Mouse (Mus musculus) hindbrain, embryonic 16.5 days (tissue): ENCODE data around the gene Veph1. TPM values are rescaled to one million over a fixed set of nuclear protein-coding genes. Genes with fewer than 3 reads are reported as not detected.
A peak's percentile ranks its signal among the peaks of the same experiment; 100 is the strongest.

ENCODE experiments used
- ATAC-seq: fragments of 200-750 bp; cut with Nextera tagmentation; 2 replicates; pipeline ENCODE4 v1.8.0; 2017; ENCODE audit warnings: moderate TSS enrichment, moderate library complexity
- H3K27ac ChIP-seq: fragments of 300-500 bp; sonication (generic); 2 replicates; pipeline ENCODE4 v1.5.1; 2014; ENCODE audit warnings: low read depth, mild to moderate bottlenecking, control low read depth, low read length, moderate library complexity
- H3K27me3 ChIP-seq: fragments of 300-500 bp; sonication (generic); replicated peaks from 2 replicates; pipeline ENCODE4 v1.6.1; 2014; ENCODE audit warnings: low read length; ENCODE audit not compliant: control insufficient read depth, insufficient read depth
- H3K36me3 ChIP-seq: fragments of 300-500 bp; sonication (generic); 2 replicates; pipeline ENCODE4 v1.6.1; 2014; ENCODE audit warnings: mild to moderate bottlenecking, low read length, moderate library complexity, mixed read lengths; ENCODE audit not compliant: control insufficient read depth, insufficient read depth
- H3K4me1 ChIP-seq: fragments of 300-500 bp; sonication (generic); 2 replicates; pipeline ENCODE4 v1.6.1; 2014; ENCODE audit warnings: low read depth, low read length; ENCODE audit not compliant: control insufficient read depth, insufficient read depth
- H3K4me2 ChIP-seq: fragments of 300-500 bp; sonication (generic); 2 replicates; pipeline ENCODE4 v1.6.1; 2014; ENCODE audit warnings: mild to moderate bottlenecking, low read length, control low read depth, moderate library complexity
- H3K4me3 ChIP-seq: fragments of 300-500 bp; sonication (generic); 2 replicates; pipeline ENCODE4 v1.5.1; 2014; ENCODE audit warnings: mild to moderate bottlenecking, low read length, control low read depth, moderate library complexity
- H3K9ac ChIP-seq: fragments of 300-500 bp; sonication (generic); 2 replicates; pipeline ENCODE4 v1.6.1; 2014; ENCODE audit warnings: low read depth, mild to moderate bottlenecking, control low read depth, low read length, moderate library complexity
- H3K9me3 ChIP-seq: fragments of 300-500 bp; sonication (generic); 2 replicates; pipeline ENCODE4 v1.6.1; 2014; ENCODE audit warnings: mild to moderate bottlenecking, low read length, moderate library complexity; ENCODE audit not compliant: control insufficient read depth
- WGBS: fragments of 180-500 bp; shearing (Covaris S2); extraction: QIAGEN DNeasy Blood & Tissue Kit; methylation state at CpG from one replicate; pipeline ENCODE4 v1.1.7; 2014; 5-methylcytosine and 5-hydroxymethylcytosine counted together
- polyA plus RNA-seq: library from polyadenylated mRNA; unstranded; fragments of >200 nt; fragmentation: Nextera tagmentation; extraction: Ambion mirVana; gene quantifications from 2 replicates; pipeline ENCODE4 v1.2.1, GENCODE M21; 2015

Gene Veph1
- polyA plus RNA-seq, 1 experiment from 2014 or later, result 1.6 TPM

DNA sequence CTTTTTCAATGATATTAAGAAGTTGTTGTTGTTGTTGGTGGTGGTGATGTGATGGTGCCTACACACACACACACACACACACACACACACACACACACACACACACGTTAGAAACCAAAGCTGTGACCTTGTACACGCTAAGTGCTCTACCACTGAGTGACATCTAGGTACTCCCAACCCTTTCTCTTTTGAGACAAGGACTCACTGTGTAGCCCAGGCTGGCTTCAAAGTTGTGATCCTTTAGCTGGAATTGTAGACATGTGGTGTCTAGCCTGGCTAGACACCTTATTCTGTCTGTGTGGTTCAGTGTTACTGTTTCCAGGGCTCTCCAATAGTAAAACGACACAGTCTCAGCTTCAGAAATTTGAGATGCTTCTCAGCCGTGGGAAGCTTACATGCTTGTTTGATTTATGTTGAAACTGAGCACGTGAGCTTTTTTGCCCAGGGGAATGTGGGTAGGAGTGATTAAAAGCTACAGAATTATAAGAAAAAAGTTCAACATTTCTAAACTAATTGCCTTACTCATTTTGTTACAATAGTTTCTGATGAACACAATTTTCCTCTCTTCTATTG, 272.3 kb downstream of the Veph1 start:
- Histone ChIP-seq H3K36me3 (no peaks in the 10 kb centered on the region), H3K9me3 (no peaks in the 10 kb centered on the region), H3K4me1 (no peaks in the 10 kb centered on the region), H3K9ac (no peak overlapping the region), H3K27me3 (no peaks in the 10 kb centered on the region), H3K4me3 (no peak overlapping the region), H3K27ac (no peak overlapping the region), H3K4me2 (no peak overlapping the region)
- ATAC-seq, result no peak
- WGBS, result 76% methylated on average over 5 of the region's 5 CpGs

GRCm38 (mm10) chr3:66019171-66019570, 277.5 kb downstream of the Veph1 start:
- Histone ChIP-seq H3K27me3 (no peaks in the 10 kb centered on the region), H3K36me3 (no peaks in the 10 kb centered on the region), H3K9me3 (no peaks in the 10 kb centered on the region), H3K4me2 (no peak overlapping the region), H3K4me1 (no peaks in the 10 kb centered on the region), H3K27ac (no peak overlapping the region), H3K4me3 (no peak overlapping the region), H3K9ac (no peak overlapping the region)
- ATAC-seq, result no peak
- WGBS, result 97% methylated on average over 5 of the region's 5 CpGs

DNA sequence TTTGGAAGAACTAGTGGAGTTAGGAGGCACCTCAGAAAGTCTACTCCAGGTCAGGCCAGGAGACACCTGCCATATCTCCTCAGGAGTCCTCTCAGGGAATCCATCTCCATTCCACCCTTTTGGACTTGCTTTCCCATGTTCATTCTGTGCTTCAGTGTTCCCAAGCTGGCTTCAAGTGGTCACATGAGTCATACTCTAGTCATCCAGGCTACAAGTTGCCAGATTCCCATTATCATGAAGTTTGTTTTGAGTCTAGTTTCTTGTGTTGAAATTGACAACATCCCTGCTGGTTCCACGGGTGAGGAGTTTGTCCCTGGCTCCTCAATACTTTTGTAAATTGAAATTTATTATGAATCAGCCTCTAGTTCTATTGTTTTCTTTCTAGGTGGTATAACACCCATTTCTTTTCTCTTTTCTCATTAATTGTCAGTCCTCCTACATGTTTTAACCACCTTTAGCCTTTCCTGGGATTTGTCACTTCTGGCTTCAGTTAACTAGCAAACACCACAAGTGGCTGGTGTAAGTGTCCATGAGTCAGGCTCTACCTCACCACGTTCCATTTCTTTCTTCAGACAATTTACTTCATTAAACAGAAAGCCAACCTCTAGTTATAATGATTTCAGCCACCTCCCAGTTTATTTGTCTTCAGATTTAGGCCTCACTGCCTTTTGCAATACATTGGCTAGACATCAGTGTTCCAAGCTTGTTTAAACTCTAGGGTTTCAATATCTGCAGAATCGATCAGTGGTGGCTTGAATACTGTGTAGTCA, 288.8 kb downstream of the Veph1 start:
- no peaks in the 10 kb centered on the region for H3K36me3 ChIP-seq
- no peak overlapping the region for H3K4me3 ChIP-seq
- ATAC-seq, result no peak
- no peaks in the 10 kb centered on the region; the same call in 1 of the 2 replicates for H3K9me3 ChIP-seq
- no peak overlapping the region for H3K9ac ChIP-seq
- no peaks in the 10 kb centered on the region for H3K4me1 ChIP-seq
- WGBS, result 82% methylated on average over 3 of the region's 3 CpGs
- H3K27ac ChIP-seq, result no peak overlapping the region
- no peaks in the 10 kb centered on the region for H3K27me3 ChIP-seq
- no peak overlapping the region for H3K4me2 ChIP-seq

DNA sequence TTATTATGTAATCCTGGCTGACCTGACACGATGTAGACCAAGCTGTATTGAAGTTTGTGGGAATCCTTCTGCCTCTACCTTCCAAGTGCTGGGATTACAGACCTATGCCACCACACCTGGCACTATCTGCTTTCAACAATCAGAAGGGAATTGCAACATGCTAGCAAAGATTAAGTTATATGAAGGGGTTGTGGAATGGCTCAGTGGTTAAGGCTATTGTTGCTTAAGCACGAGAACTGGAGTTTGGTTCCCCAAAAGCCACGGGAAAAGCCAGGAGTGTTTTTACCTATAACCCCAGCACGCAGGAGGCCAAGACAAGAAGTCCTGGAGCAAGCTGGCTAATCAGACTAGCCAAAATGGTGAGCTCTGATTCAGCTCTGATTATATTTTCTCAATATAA, 291.6 kb downstream of the Veph1 start:
- Histone ChIP-seq H3K36me3 (no peaks in the 10 kb centered on the region), H3K27me3 (no peaks in the 10 kb centered on the region), H3K4me1 (no peaks in the 10 kb centered on the region), H3K27ac (no peak overlapping the region), H3K4me3 (no peak overlapping the region), H3K9me3 (no peaks in the 10 kb centered on the region), H3K9ac (no peak overlapping the region), H3K4me2 (no peak overlapping the region)
- WGBS, result 84% methylated on average over 4 of the region's 4 CpGs
- ATAC-seq, result no peak

DNA sequence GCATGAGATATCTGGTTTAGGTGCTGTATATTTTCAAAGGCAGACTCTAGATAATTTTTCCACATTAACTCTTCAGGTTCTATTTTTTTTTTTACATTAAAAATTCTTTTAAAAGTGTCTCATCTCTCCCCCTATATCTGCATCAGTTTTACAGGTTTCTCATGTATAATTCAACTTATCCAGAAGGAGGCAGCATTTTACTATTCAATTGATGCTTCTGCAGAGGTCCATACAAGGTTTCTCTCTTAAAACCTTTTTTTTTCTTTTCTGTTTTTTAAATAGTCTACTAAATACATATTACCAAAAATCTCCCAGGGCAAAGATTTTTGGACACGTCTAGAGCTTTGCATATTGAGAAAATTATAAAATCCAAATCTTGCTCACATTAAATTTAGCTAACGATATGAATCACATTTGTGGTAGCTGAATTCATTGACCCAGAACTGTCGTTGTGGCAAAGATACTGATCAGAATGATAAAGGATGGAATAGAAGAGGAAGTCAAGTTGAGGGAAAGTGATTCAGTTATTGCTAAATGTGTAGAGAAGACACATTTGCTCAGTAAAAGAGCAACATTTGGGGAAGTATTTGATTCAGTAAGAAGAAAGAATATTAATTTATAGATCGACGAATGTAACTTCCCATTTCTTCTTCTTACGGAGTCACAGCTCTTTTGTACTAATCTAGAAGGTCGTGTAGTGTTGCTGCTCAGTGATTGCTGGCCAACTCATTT, 292.3 kb downstream of the Veph1 start:
- no peaks in the 10 kb centered on the region for H3K36me3 ChIP-seq
- WGBS, result 69% methylated on average over 7 of the region's 7 CpGs
- H3K9ac ChIP-seq, result no peak overlapping the region
- H3K9me3 ChIP-seq, result no peaks in the 10 kb centered on the region
- peak; percentile 60; the same call in 1 of the 2 replicates for ATAC-seq
- H3K4me2 ChIP-seq, result no peak overlapping the region
- H3K4me3 ChIP-seq, result no peak overlapping the region
- H3K27me3 ChIP-seq, result no peaks in the 10 kb centered on the region
- H3K27ac ChIP-seq, result no peak overlapping the region
- H3K4me1 ChIP-seq, result no peaks in the 10 kb centered on the region

Other genes with a start within 250 kb of the Veph1 start
- 3.8 and 3.9 TPM in 2 replicates for gene Ptx3, start 76.9 kb downstream of the Veph1 start, polyA plus RNA-seq